Mouse (Mus musculus) midbrain, postnatal 0 days (tissue): ENCODE data around the gene Ccdc158. TPM values are rescaled to one million over a fixed set of nuclear protein-coding genes. Genes with fewer than 3 reads are reported as not detected.

ENCODE experiments used
- ATAC-seq: fragments of 200-750 bp; cut with Nextera tagmentation; 2 replicates; pipeline ENCODE4 v1.8.0; 2017; ENCODE audit warnings: moderate number of reproducible peaks, mild to moderate bottlenecking, moderate TSS enrichment, moderate library complexity; ENCODE audit not compliant: low FRiP score
- DNase-seq: peaks from one replicate; pipeline ENCODE4 v3.0.0-alpha.2; 2015; ENCODE audit warnings: low spot score
- H3K27ac ChIP-seq: fragments of 300-500 bp; sonication (generic); 2 replicates; pipeline ENCODE4 v1.5.1; 2014; ENCODE audit warnings: low read depth, mild to moderate bottlenecking, low read length, mixed read lengths
- H3K27me3 ChIP-seq: fragments of 300-500 bp; sonication (generic); 2 replicates; pipeline ENCODE4 v1.6.1; 2014; ENCODE audit warnings: low read length, control low read depth, mixed read lengths; ENCODE audit not compliant: insufficient read depth
- H3K36me3 ChIP-seq: fragments of 300-500 bp; sonication (generic); 2 replicates; pipeline ENCODE4 v1.6.1; 2014; ENCODE audit warnings: low read length, control low read depth, mixed read lengths; ENCODE audit not compliant: insufficient read depth
- H3K4me1 ChIP-seq: fragments of 300-500 bp; sonication (generic); 2 replicates; pipeline ENCODE4 v1.6.1; 2014; ENCODE audit warnings: mild to moderate bottlenecking, control low read depth, antibody characterized with exemption, low read length, mixed read lengths; ENCODE audit not compliant: insufficient read depth
- H3K4me2 ChIP-seq: fragments of 300-500 bp; sonication (generic); 2 replicates; pipeline ENCODE4 v1.6.1; 2014; ENCODE audit warnings: low read depth, mild to moderate bottlenecking, low read length, mixed read lengths; ENCODE audit not compliant: poor library complexity, severe bottlenecking
- H3K4me3 ChIP-seq: fragments of 300-500 bp; sonication (generic); 2 replicates; pipeline ENCODE4 v1.5.1; 2014; ENCODE audit warnings: low read depth, mild to moderate bottlenecking, low read length, moderate library complexity
- H3K9ac ChIP-seq: fragments of 300-500 bp; sonication (generic); replicated peaks from 2 replicates; pipeline ENCODE4 v1.6.1; 2014; ENCODE audit warnings: mild to moderate bottlenecking, low read length, moderate library complexity, mixed read lengths; ENCODE audit not compliant: poor library complexity, severe bottlenecking
- H3K9me3 ChIP-seq: fragments of 300-500 bp; sonication (generic); 2 replicates; pipeline ENCODE4 v1.6.1; 2016; ENCODE audit warnings: low read length, control low read depth
- CTCF ChIP-seq: IDR thresholded peaks from 2 replicates; pipeline ENCODE4 v1.5.1; 2016; ENCODE audit warnings: antibody characterized with exemption, mild to moderate bottlenecking
- WGBS: fragments of 180-500 bp; shearing (Covaris S2); extraction: QIAGEN DNeasy Blood & Tissue Kit; methylation state at CpG from one replicate; pipeline ENCODE4 v1.1.7; 2014; 5-methylcytosine and 5-hydroxymethylcytosine counted together
- polyA plus RNA-seq: library from polyadenylated mRNA; unstranded; fragments of >200 nt; fragmentation: Nextera tagmentation; extraction: Ambion mirVana; gene quantifications from 2 replicates; pipeline ENCODE4 v1.2.1, GENCODE M21; 2015
- total RNA-seq: library from RNA; depleted of rRNA; stranded (reverse); fragments of >200 nt; gene quantifications from 2 replicates; pipeline ENCODE4 v1.2.3, GENCODE M21; 2014; rRNA removed

Gene Ccdc158
- total and polyA plus RNA-seq, 2 experiments from 2014 or later = 0.44 to 0.52 TPM

DNA sequence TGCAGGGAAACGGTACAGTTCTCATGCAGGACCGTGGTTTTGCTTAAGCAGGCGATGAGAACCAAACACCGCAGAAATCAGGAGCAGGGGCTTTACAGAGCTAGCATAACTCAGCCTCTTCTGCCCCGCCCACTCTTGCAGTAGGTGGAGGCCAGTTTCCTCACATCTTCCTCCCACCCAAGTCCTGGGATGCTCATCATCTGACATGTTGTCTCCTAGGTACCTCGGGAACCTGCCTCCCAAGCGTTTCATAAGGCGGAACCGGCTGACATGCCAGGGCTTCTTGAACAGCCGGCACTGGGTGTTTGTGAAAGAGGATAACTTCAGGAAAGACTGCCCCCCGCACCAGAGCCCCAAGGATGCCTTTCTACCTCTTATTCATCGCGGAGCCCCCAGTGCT, 113.1 kb downstream of the Ccdc158 start:
- no peak for ATAC-seq
- Histone ChIP-seq H3K27me3 (no peaks in the 10 kb centered on the region), H3K4me1 (no peaks in the 10 kb centered on the region), H3K4me3 (no peak overlapping the region), H3K9me3 (no peaks in the 10 kb centered on the region), H3K36me3 (no peaks in the 10 kb centered on the region), H3K27ac (no peak overlapping the region), H3K9ac (no peak overlapping the region), H3K4me2 (no peak overlapping the region)
- no peak for TF ChIP-seq CTCF
- WGBS = 79% methylated on average over 13 of the region's 13 CpGs
- no peak for DNase-seq

- no peak overlapping the region for H3K9ac ChIP-seq
- no peaks in the 10 kb centered on the region for H3K9me3 ChIP-seq
- no peak overlapping the region for H3K27ac ChIP-seq
- H3K27me3 ChIP-seq = no peaks in the 10 kb centered on the region
- WGBS = 79% methylated on average over 2 of the region's 2 CpGs
- TF ChIP-seq CTCF = no peak
- H3K4me2 ChIP-seq = no peak overlapping the region
- DNase-seq (no peak), ATAC-seq (no peak)
- no peaks in the 10 kb centered on the region for H3K36me3 ChIP-seq
- no peak overlapping the region for H3K4me3 ChIP-seq
- no peaks in the 10 kb centered on the region for H3K4me1 ChIP-seq
These were observed 114.9 kb downstream of the Ccdc158 start for GRCm38 (mm10) chr5:92560201-92560600.

Other genes starting within 250 kb of the Ccdc158 start
- 91.8 and 145 TPM in 2 replicates for gene Nup54, start 240.1 kb downstream of the Ccdc158 start, total RNA-seq
- gene Nup54, start 240.1 kb downstream of the Ccdc158 start, polyA plus RNA-seq = 52.1 and 52.6 TPM in 2 replicates
- 139 and 160 TPM in 2 replicates for gene Scarb2, start 168.4 kb downstream of the Ccdc158 start, total RNA-seq
- gene Scarb2, start 168.4 kb downstream of the Ccdc158 start, polyA plus RNA-seq = 23.8 and 25.3 TPM in 2 replicates
- gene Fam47e, start 120.2 kb downstream of the Ccdc158 start, total RNA-seq = 1.2 and 1.9 TPM in 2 replicates
- gene Fam47e, start 120.2 kb downstream of the Ccdc158 start, polyA plus RNA-seq = 1.5 and 1.7 TPM in 2 replicates
- gene Stbd1, start 72.2 kb downstream of the Ccdc158 start, total RNA-seq = 2.2 and 2.5 TPM in 2 replicates
- gene Stbd1, start 72.2 kb downstream of the Ccdc158 start, polyA plus RNA-seq = 3.7 and 4.7 TPM in 2 replicates
- gene Shroom3, start 8.2 kb upstream of the Ccdc158 start, total RNA-seq = 5.5 and 8.1 TPM in 2 replicates
- gene Shroom3, start 8.2 kb upstream of the Ccdc158 start, polyA plus RNA-seq = 0.92 and 1.2 TPM in 2 replicates